9 mouse cellular contexts compared by ENCODE assay signal in the genomic region with DNA sequence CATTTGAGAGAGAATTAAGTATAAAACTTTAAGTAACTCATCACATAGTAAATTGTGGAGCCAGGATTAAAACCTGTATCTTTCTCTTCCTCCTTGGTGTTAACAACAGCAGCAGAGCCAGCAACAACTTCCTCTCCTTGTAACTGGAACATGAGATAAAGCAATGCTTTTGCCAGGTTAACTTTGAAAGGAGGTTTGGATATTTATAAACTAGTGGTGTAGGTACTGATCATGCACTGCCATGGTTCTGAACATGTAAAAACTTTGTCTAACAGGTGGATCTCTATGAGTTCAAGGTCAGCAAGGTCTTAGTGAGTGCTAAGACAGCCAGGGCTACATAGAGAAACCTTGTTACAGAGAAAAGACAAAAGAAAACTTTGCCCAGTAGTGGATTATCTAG. TPM values are rescaled to one million over a fixed set of nuclear protein-coding genes. Genes with fewer than 3 reads are reported as not detected.
DNase-seq lines count a peak whose midpoint lies in the region; ATAC-seq lines count a peak whose summit lies in the region.
"Had no signal": no experiment of that assay in that cellular context is flagged by ENCODE, and none has a peak within 500 bp of the region (broad histone marks: within the 10 kb centered on the region; RNA-seq: fewer than 3 reads in every experiment).

No protein-coding gene starts in this region.

- H3K36me3 ChIP-seq in embryonic facial prominence, embryonic 11.5 days (replicated peaks; ENCODE audit: control insufficient read depth, insufficient read depth, low read depth, low read length), result no peaks in the 10 kb centered on the region
- no peaks in the 10 kb centered on the region for H3K36me3 ChIP-seq in hindbrain, embryonic 11.5 days (ENCODE audit: control insufficient read depth, insufficient read depth, low read length)
- no peaks in the 10 kb centered on the region for H3K36me3 ChIP-seq in macrophage (ENCODE audit: inconsistent target)

- H3K4me2 ChIP-seq in embryonic facial prominence, embryonic 11.5 days (ENCODE audit: low read depth, low read length), result peak overlapping the region; percentile 50
- H3K4me2 ChIP-seq in hindbrain, embryonic 11.5 days (replicated peaks; ENCODE audit: low read depth, low read length), result peak overlapping the region; percentile 63

- no peak for ATAC-seq in embryonic facial prominence, embryonic 11.5 days (replicated peaks; ENCODE audit: insufficient number of reproducible peaks, low FRiP score, low TSS enrichment, low read depth)
- ATAC-seq in hindbrain, embryonic 11.5 days (ENCODE audit: low FRiP score), result no peak

- H3K79me2 ChIP-seq in macrophage (ENCODE audit: inconsistent target), result peaks cover 75% of the 10 kb centered on the region

- peak overlapping the region; percentile 29 for H3K4me3 ChIP-seq in embryonic facial prominence, embryonic 11.5 days (ENCODE audit: low read depth, low read length)
- peak overlapping the region; percentile 30 for H3K4me3 ChIP-seq in hindbrain, embryonic 11.5 days (ENCODE audit: low read depth, low read length)
- peak overlapping the region; percentile 93 for H3K4me3 ChIP-seq in macrophage (ENCODE audit: inconsistent target)

- H3K9me3 ChIP-seq in embryonic facial prominence, embryonic 11.5 days (replicated peaks; ENCODE audit: control insufficient read depth, low read length), result no peaks in the 10 kb centered on the region
- no peaks in the 10 kb centered on the region for H3K9me3 ChIP-seq in hindbrain, embryonic 11.5 days (ENCODE audit: control insufficient read depth, low read length)

- DNase-seq in MEL-GATA-1-ER (ENCODE audit: extremely low read depth, low read depth), result peak; percentile 87
- no peak for DNase-seq in embryonic facial prominence, embryonic 11.5 days (ENCODE audit: low spot score)
- no peak for DNase-seq in hindbrain, embryonic 11.5 days (ENCODE audit: low spot score)
- DNase-seq in right cerebral cortex, postnatal 36 days (ENCODE audit: low spot score in 2 of 2), result no peak
- DNase-seq in B cell, adult 2 months, result no peak
- DNase-seq in urinary bladder, postnatal 25 days (ENCODE audit: low spot score), result no peak
- DNase-seq in ovary, adult 18-20 months (ENCODE audit: low spot score), result no peak
- DNase-seq: adrenal gland, postnatal 36 days had no signal

- peak overlapping the region; percentile 32 for H3K9ac ChIP-seq in embryonic facial prominence, embryonic 11.5 days (replicated peaks; ENCODE audit: low read length)
- H3K9ac ChIP-seq in hindbrain, embryonic 11.5 days (ENCODE audit: low read depth, low read length), result no peak overlapping the region

- H3K27me3 ChIP-seq in embryonic facial prominence, embryonic 11.5 days (ENCODE audit: control insufficient read depth, insufficient read depth, low read length), result no peaks in the 10 kb centered on the region
- H3K27me3 ChIP-seq in hindbrain, embryonic 11.5 days (ENCODE audit: control insufficient read depth, insufficient read depth, low read length), result no peaks in the 10 kb centered on the region

- no peaks in the 10 kb centered on the region for H3K4me1 ChIP-seq in embryonic facial prominence, embryonic 11.5 days (ENCODE audit: control insufficient read depth, insufficient read depth, low read length)
- H3K4me1 ChIP-seq in hindbrain, embryonic 11.5 days (replicated peaks; ENCODE audit: control insufficient read depth, insufficient read depth, low read length), result no peaks in the 10 kb centered on the region

- no peak overlapping the region for H3K27ac ChIP-seq in embryonic facial prominence, embryonic 11.5 days (replicated peaks; ENCODE audit: low read depth, low read length)
- H3K27ac ChIP-seq in hindbrain, embryonic 11.5 days (ENCODE audit: low read depth, low read length), result no peak overlapping the region
- H3K27ac ChIP-seq in macrophage, result peak overlapping the region; percentile 46

RNA-seq across cellular contexts. Expression of a gene that starts 3.4 kb away (rescaled TPM):
- polyA plus RNA-seq in embryonic facial prominence, embryonic 11.5 days (2014; fragmentation: Nextera tagmentation; extraction: Ambion mirVana), result 11.6 and 11.9 TPM in 2 replicates
- polyA plus RNA-seq in hindbrain, embryonic 11.5 days (2014; fragmentation: Nextera tagmentation; extraction: Ambion mirVana), result 14.1 and 17.0 TPM in 2 replicates
- 10 to 100 TPM; 12.5 to 72.3 (median 43.5) TPM for total RNA-seq in macrophage (2018; cell fraction: chromatin; rRNA removed)
- total RNA-seq in macrophage (2018; cell fraction: cytosol; rRNA removed), result 10 to 100 TPM; 19.5 to 62.2 (median 36.7) TPM
- 10 to 100 TPM; 31.9 to 95.0 (median 55.3) TPM for total RNA-seq in macrophage (2018; cell fraction: nucleus; rRNA removed)
- 15.9 to 19.1 TPM (median 17.9 TPM) in 3 replicates for polyA plus RNA-seq in macrophage (2018)

Comparison
In these comparisons a context has a peak if more than half of its experiments do, and no peak if none do; other contexts are left out.
1. H3K4me3 ChIP-seq: peak in every context shown above with its lines; median percentile 93 in macrophage; 30 in hindbrain, embryonic 11.5 days; 29 in embryonic facial prominence, embryonic 11.5 days.